Mouse (Mus musculus): ENCODE data around the gene Olfr1331.
"Not testable (repeated sequence)": the region's sequence is repeated elsewhere in the genome, so short reads cannot be mapped to it uniquely, and the experiment has no call there.

Gene Olfr1331

DNA sequence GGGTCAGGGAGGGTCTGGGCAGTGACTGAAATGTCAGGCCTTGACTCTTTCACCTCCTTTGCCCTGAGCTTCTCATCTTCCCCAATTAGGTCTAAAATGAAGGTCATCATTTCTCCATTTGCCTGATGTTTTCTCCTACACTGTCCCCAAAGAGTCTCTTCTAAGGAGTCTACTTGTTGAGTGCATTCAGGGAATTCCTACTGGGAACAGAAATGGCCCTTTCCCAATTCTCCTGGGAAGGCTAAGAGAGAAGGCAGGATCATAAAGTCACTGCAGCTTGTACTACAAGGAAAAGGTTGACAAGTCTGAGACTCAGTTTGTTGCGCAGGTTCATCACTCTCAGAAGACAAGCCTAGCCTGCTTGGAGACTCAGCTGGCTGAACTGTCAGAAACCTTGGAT is at the start of gene Olfr1331:
Gene Olfr1331 (plus strand): TSS at position 301 of the 400 bp plus-strand sequence.
- no peak for DNase-seq (ENCODE audit: extremely low spot score, low read depth, low spot score)

DNA sequence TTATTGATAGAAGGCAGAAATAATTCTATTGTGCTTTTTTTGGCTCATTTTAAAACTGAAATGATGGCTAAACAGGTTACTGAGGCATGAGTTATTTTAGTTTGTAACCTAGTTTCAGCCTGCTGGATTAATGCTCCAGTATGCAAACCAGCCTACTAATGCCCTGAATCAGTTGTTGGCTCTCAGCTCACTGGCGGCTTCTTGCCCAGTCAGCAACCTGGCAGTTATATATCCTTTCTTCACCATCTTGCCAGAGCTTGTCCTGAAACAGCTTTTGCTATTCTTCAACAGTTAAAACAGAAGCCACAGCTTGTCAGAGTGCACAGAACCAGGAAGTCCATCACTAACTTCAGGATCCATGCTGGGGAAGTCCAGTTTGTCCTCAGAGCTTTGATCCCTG is 45.5 kb upstream of the Olfr1331 start:
- DNase-seq (ENCODE audit: extremely low spot score, low read depth, low spot score) = no peak

DNA sequence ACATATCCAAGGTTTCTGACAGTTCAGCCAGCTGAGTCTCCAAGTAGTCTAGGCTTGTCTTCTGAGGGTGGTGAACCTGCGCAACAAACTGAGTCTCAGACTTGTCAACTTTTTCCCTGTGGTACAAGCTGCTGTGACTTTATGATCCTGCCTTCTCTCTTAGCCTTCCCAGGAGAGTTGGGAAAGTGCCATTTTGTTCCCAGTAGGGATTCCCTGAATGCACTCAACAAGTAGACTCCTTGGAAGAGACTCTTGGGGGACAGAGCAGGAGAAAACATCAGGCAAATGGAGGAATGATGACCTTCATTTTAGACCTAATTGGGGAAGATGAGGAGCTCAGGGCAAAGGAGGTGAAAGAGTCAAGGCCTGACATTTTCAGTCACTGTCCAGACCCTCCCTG is 28.3 kb upstream of the Olfr1331 start, which contains the start of gene Olfr1333:
Gene Olfr1333 (minus strand): TSS at position 101 of the 400 bp plus-strand sequence.
- DNase-seq (ENCODE audit: extremely low spot score, low read depth, low spot score) = no peak

GRCm38 (mm10) chr4:118861791-118862190 is 2.7 kb upstream of the Olfr1331 start:
- no peak for DNase-seq (ENCODE audit: extremely low spot score, low read depth, low spot score)

DNA sequence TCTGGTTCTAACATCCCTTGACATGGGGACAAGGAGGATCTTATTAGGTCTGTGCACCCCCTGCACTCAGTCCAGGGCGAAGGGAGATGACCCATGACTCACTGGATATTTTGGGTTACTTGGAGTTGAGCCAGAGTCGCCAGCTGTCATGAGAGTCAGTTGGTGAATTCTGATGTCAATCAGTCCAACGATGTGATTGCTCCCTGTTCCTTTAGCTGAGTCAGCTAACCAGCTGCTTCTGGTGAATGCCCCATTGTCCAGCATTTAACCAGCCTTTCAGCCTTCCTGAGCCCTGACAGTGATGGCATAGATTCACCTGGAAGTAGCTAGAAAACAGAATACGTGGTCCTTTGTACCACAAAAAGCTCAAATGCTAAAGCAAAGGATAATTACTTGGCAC is 1.7 kb upstream of the Olfr1331 start:
- DNase-seq (ENCODE audit: extremely low spot score, low read depth, low spot score) = no peak

- DNase-seq (ENCODE audit: extremely low spot score, low read depth, low spot score) = no peak
Observed at GRCm38 (mm10) chr4:118867566-118867965, 3.1 kb downstream of the Olfr1331 start.

- no peak for DNase-seq (ENCODE audit: extremely low spot score, low read depth, low spot score)
Observed at GRCm38 (mm10) chr4:118888297-118888696, 23.8 kb downstream of the Olfr1331 start, which contains the start of gene Olfr1330. Gene Olfr1330 (plus strand): TSS chr4:118888597.

- no peak for DNase-seq (ENCODE audit: extremely low spot score, low read depth, low spot score)
Observed at GRCm38 (mm10) chr4:118901981-118902380, 37.5 kb downstream of the Olfr1331 start.

GRCm38 (mm10) chr4:118917365-118917764 is 52.9 kb downstream of the Olfr1331 start, which contains the start of gene Olfr1329:
Gene Olfr1329 (minus strand): TSS chr4:118917465.
- DNase-seq (ENCODE audit: extremely low spot score, low read depth, low spot score) = not testable (repeated sequence)

Data from hindlimb bud, embryonic 11.5 days (tissue).